In the genomic region with DNA sequence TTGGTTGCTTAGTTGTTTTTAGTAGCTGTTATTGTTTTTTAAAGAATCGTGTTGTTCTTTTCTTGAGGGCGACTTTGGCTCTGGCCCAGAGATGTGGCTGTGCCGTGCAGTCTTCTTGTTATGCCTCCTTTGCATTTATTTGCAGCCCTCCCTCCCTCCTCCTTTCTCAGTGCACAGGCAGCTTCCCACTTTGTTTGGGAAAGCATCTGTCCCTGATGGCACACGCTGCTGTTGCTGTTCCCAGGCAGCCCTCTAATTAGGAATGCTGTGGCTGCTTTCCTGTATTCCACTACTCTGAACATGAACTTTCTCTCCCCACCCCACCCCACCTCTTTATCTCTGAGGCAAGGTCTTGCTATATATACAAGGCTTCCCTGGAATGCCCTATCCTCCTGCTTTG, we compare ENCODE assay signal across 12 mouse cellular contexts. TPM values are rescaled to one million over a fixed set of nuclear protein-coding genes. Genes with fewer than 3 reads are reported as not detected.
DNase-seq lines count a peak whose midpoint lies in the region; ATAC-seq and TF ChIP-seq lines count a peak whose summit lies in the region.
"Had no signal": no experiment of that assay in that cellular context is flagged by ENCODE, and none has a peak within 500 bp of the region (broad histone marks: within the 10 kb centered on the region; RNA-seq: fewer than 3 reads in every experiment).

No protein-coding gene starts in this region.

- DNase-seq in brain, embryonic 18.5 days (ENCODE audit: low read depth, low spot score): peak; percentile 52
- DNase-seq in hindbrain, embryonic 10.5 days (ENCODE audit: low spot score): peak; percentile 25
- peak; percentile 58 to 60 for DNase-seq in left cerebral cortex, adult 2 months (ENCODE audit: extremely low spot score in 1 of 2, low spot score in 2 of 2)
- DNase-seq in liver, embryonic 11.5 days (ENCODE audit: low spot score): no peak
- DNase-seq in lung, postnatal 14 days: no peak
- DNase-seq in urinary bladder, postnatal 14 days (ENCODE audit: low spot score): no peak
- DNase-seq in heart, adult 9 months (ENCODE audit: low spot score in 2 of 2): no peak
- DNase-seq: heart, adult 2 months; liver, postnatal 0 days had no signal

- ATAC-seq in liver, embryonic 11.5 days (replicated peaks; ENCODE audit: low FRiP score): no peak
- ATAC-seq: CD4-positive, CD25-positive, alpha-beta regulatory T cell, adult 4 months; liver, postnatal 0 days had no signal

- H3K36me3 ChIP-seq in hindbrain, embryonic 10.5 days: peaks cover 67% of the 10 kb centered on the region
- H3K36me3 ChIP-seq in liver, embryonic 11.5 days (ENCODE audit: control insufficient read depth, insufficient read depth, low read length): no peaks in the 10 kb centered on the region

- TF ChIP-seq POLR2A in olfactory bulb, adult 2 months (IDR thresholded peaks at IDR 0.05; ENCODE audit: insufficient read depth, low read depth, low read length): no peak

- no peaks in the 10 kb centered on the region for H3K27me3 ChIP-seq in hindbrain, embryonic 10.5 days (ENCODE audit: insufficient read depth, poor library complexity, severe bottlenecking)
- no peaks in the 10 kb centered on the region for H3K27me3 ChIP-seq in liver, embryonic 11.5 days (replicated peaks; ENCODE audit: control insufficient read depth, insufficient read depth, low read length)

- TF ChIP-seq CTCF in left cerebral cortex, adult 2 months (IDR thresholded peaks at IDR 0.05): no peak
- TF ChIP-seq CTCF in olfactory bulb, adult 2 months (IDR thresholded peaks at IDR 0.05; ENCODE audit: insufficient read depth, low read depth, low read length): no peak

- intact Hi-C loops in left cerebral cortex, adult 2 months (cut with DNase I): no loop called here

- H3K4me1 ChIP-seq in hindbrain, embryonic 10.5 days (replicated peaks): peaks cover 28% of the 10 kb centered on the region
- peaks cover 41% of the 10 kb centered on the region for H3K4me1 ChIP-seq in olfactory bulb, adult 2 months (ENCODE audit: control insufficient read depth, insufficient read depth, low read length)
- H3K4me1 ChIP-seq in liver, embryonic 11.5 days (replicated peaks; ENCODE audit: control insufficient read depth, insufficient read depth, low read length): no peaks in the 10 kb centered on the region

- no peaks in the 10 kb centered on the region for H3K9me3 ChIP-seq in hindbrain, embryonic 10.5 days
- no peaks in the 10 kb centered on the region for H3K9me3 ChIP-seq in liver, embryonic 11.5 days (ENCODE audit: control insufficient read depth, low read length)

- H3K27ac ChIP-seq in hindbrain, embryonic 10.5 days: peak overlapping the region; percentile 79
- peak overlapping the region; percentile 13 for H3K27ac ChIP-seq in left cerebral cortex, adult 2 months
- H3K27ac ChIP-seq in olfactory bulb, adult 2 months (ENCODE audit: insufficient read depth, low read depth, low read length): peak overlapping the region; percentile 96
- no peak overlapping the region for H3K27ac ChIP-seq in liver, embryonic 11.5 days (ENCODE audit: low read depth, low read length)
- H3K27ac ChIP-seq: heart, adult 2 months had no signal

- H3K4me3 ChIP-seq in hindbrain, embryonic 10.5 days: no peak overlapping the region
- no peak overlapping the region for H3K4me3 ChIP-seq in left cerebral cortex, adult 2 months
- no peak overlapping the region for H3K4me3 ChIP-seq in olfactory bulb, adult 2 months (ENCODE audit: insufficient read depth, low read depth, low read length)
- H3K4me3 ChIP-seq in liver, embryonic 11.5 days (ENCODE audit: low read depth, low read length): no peak overlapping the region
- H3K4me3 ChIP-seq: heart, adult 2 months had no signal

- 36% methylated on average over 4 of the region's 4 CpGs for WGBS in hindbrain, embryonic 10.5 days
- 9% methylated on average over 4 of the region's 4 CpGs for WGBS in olfactory bulb, adult 2 months
- WGBS in liver, embryonic 11.5 days: 53% methylated on average over 4 of the region's 4 CpGs

- no peak overlapping the region for H3K4me2 ChIP-seq in liver, embryonic 11.5 days

- H3K9ac ChIP-seq in liver, embryonic 11.5 days (ENCODE audit: low read depth, low read length): no peak overlapping the region
- H3K9ac ChIP-seq: liver, postnatal 0 days had no signal

RNA-seq across cellular contexts. Expression of gene Adcyap1r1, which starts 32.4 kb away (rescaled TPM):
- 31.4 and 32.4 TPM in 2 replicates for polyA plus RNA-seq in hindbrain, embryonic 10.5 days (2016; fragmentation: Nextera tagmentation; extraction: Ambion mirVana)
- total RNA-seq in left cerebral cortex, adult 2 months (2021): 100 to 1,000 TPM; 118 to 121 TPM
- polyA plus RNA-seq in olfactory bulb, adult 2 months (2012; ENCODE audit: insufficient read depth, insufficient read length, low replicate concordance, missing spikeins): not detected in 2 replicates
- 0.33 and 0.78 TPM in 2 replicates for polyA plus RNA-seq in liver, embryonic 11.5 days (2014; fragmentation: Nextera tagmentation; extraction: Ambion mirVana)
- total RNA-seq: common myeloid progenitor, adult 5-6 weeks had no signal
- polyA plus RNA-seq: CD4-positive, CD25-positive, alpha-beta regulatory T cell, adult 4 months; liver, postnatal 0 days had no signal

Comparison
In these comparisons a context has a peak if more than half of its experiments do, and no peak if none do; other contexts are left out.
1. DNase-seq: peak in brain, embryonic 18.5 days (single experiment), hindbrain, embryonic 10.5 days (single experiment) and left cerebral cortex, adult 2 months (2 of 2); none in liver, embryonic 11.5 days (single experiment), lung, postnatal 14 days (single experiment), urinary bladder, postnatal 14 days (single experiment) and heart, adult 9 months (0 of 2).